ENCODE assay signal across 27 mouse cellular contexts in genomic region chr8:123274447-123274846, GRCm38 (mm10). TPM values are rescaled to one million over a fixed set of nuclear protein-coding genes. Genes with fewer than 3 reads are reported as not detected.
"Had no signal": no experiment of that assay in that cellular context is flagged by ENCODE, and none has a peak within 500 bp of the region (broad histone marks: within the 10 kb centered on the region; RNA-seq: fewer than 3 reads in every experiment).

No protein-coding gene starts in this region.

- H3K9me3 ChIP-seq: embryonic facial prominence, embryonic 12.5 days; embryonic facial prominence, embryonic 13.5 days; embryonic facial prominence, embryonic 15.5 days; forebrain, embryonic 10.5 days; forebrain, embryonic 12.5 days; forebrain, embryonic 13.5 days; forebrain, embryonic 15.5 days; heart, embryonic 10.5 days had no signal

- DNase-seq: cerebellum, adult 9-10 months; cerebellum, adult 9-11 months; cerebellum, postnatal 10 days; cerebellum, postnatal 14 days; cerebellum, postnatal 25 days; cerebellum, postnatal 36 days; embryo, embryonic 11 days; forebrain, postnatal 0 days; gastrocnemius, adult 2 months; gastrocnemius, postnatal 10 days; gastrocnemius, postnatal 14 days; gastrocnemius, postnatal 25 days; gastrocnemius, postnatal 36 days; heart, adult 11 months; heart, adult 18-20 months; heart, adult 2 months had no signal

- H3K4me1 ChIP-seq: embryonic facial prominence, embryonic 12.5 days; embryonic facial prominence, embryonic 13.5 days; embryonic facial prominence, embryonic 15.5 days; forebrain, embryonic 10.5 days; forebrain, embryonic 12.5 days; forebrain, embryonic 13.5 days; forebrain, embryonic 15.5 days had no signal

- H3K27ac ChIP-seq: embryonic facial prominence, embryonic 12.5 days; embryonic facial prominence, embryonic 13.5 days; embryonic facial prominence, embryonic 15.5 days; forebrain, embryonic 10.5 days; forebrain, embryonic 12.5 days; forebrain, embryonic 13.5 days; forebrain, embryonic 15.5 days; gastrocnemius, adult 2 months; heart, adult 2 months; heart, embryonic 10.5 days had no signal

- H3K27me3 ChIP-seq: embryonic facial prominence, embryonic 12.5 days; embryonic facial prominence, embryonic 13.5 days; embryonic facial prominence, embryonic 15.5 days; forebrain, embryonic 12.5 days; forebrain, embryonic 13.5 days; forebrain, embryonic 15.5 days had no signal

- H3K4me3 ChIP-seq: embryonic facial prominence, embryonic 12.5 days; embryonic facial prominence, embryonic 13.5 days; embryonic facial prominence, embryonic 15.5 days; erythroblast, embryonic 14.5 days; forebrain, embryonic 10.5 days; forebrain, embryonic 12.5 days; forebrain, embryonic 13.5 days; forebrain, embryonic 15.5 days; gastrocnemius, adult 2 months; heart, adult 2 months; heart, embryonic 10.5 days had no signal

RNA-seq across cellular contexts. Expression of gene Fanca, which starts 43.9 kb away (rescaled TPM):
- total RNA-seq: gastrocnemius, adult 18-20 months; gastrocnemius, adult 2 months; gastrocnemius, adult 8-10 months had no signal
